Mouse (Mus musculus): Measurements from ENCODE around the gene Sort1. TPM values are rescaled to one million over a fixed set of nuclear protein-coding genes. Genes with fewer than 3 reads are reported as not detected.
A peak's percentile ranks its signal among the peaks of the same experiment; 100 is the strongest.

Gene Sort1
- polyA plus RNA-seq, 1 experiment = 141 TPM

- WGBS = 0% methylated on average over 5 of the region's 5 CpGs
- Histone ChIP-seq H3K4me3 (replicated peaks; ENCODE audit: extremely low read depth, low read depth, low read length) (no peak overlapping the region), H3K4me1 (ENCODE audit: control insufficient read depth, insufficient read depth, low read length) (peaks cover 3% of the 10 kb centered on the region)
- TF ChIP-seq POLR2A (IDR thresholded peaks at IDR 0.05; ENCODE audit: borderline replicate concordance, extremely low read depth, low read depth, low read length) (no peak), CTCF (IDR thresholded peaks at IDR 0.05; ENCODE audit: insufficient read depth, low read length) (peak; percentile 93)
- peak; percentile 96 for DNase-seq
Observed at GRCm38 (mm10) chr3:108389111-108389545, 105.2 kb downstream of the Sort1 start.

- peaks cover 2% of the 10 kb centered on the region; the same call in 1 of the 2 replicates for H3K4me1 ChIP-seq (ENCODE audit: control insufficient read depth, insufficient read depth, low read length)
- TF ChIP-seq POLR2A (IDR thresholded peaks at IDR 0.05; ENCODE audit: borderline replicate concordance, extremely low read depth, low read depth, low read length) = no peak
- TF ChIP-seq CTCF (IDR thresholded peaks at IDR 0.05; ENCODE audit: insufficient read depth, low read length) = no peak
- WGBS = 39% methylated on average over 10 of the region's 10 CpGs
- DNase-seq = no peak
- H3K4me3 ChIP-seq (replicated peaks; ENCODE audit: extremely low read depth, low read depth, low read length) = no peak overlapping the region
Observed at GRCm38 (mm10) chr3:108392299-108392698, 108.4 kb downstream of the Sort1 start.

DNA sequence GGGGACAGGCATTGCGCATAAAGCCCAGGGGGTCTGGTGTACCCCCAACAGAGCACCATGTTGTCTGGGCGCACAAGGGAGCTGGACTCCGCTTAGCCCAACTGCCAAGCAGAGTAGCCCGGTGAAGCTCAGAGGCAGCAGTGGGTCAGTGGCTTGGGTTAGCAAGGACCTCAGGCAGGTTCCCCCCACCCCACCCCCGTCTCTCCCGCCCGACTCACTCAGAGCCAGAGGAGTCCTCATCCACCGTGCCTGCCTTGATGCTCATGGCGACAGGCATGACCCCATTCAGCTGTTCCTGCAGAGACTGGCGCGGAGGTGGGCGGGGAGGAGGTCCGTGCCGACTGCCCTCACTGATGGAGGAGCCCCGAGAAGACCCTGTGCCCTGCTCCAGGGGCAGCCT, 108.9 kb downstream of the Sort1 start:
- H3K4me1 ChIP-seq (ENCODE audit: control insufficient read depth, insufficient read depth, low read length) = peaks cover 2% of the 10 kb centered on the region; the same call in 1 of the 2 replicates
- no peak overlapping the region for H3K4me3 ChIP-seq (replicated peaks; ENCODE audit: extremely low read depth, low read depth, low read length)
- TF ChIP-seq CTCF (IDR thresholded peaks at IDR 0.05; ENCODE audit: insufficient read depth, low read length) (no peak), POLR2A (IDR thresholded peaks at IDR 0.05; ENCODE audit: borderline replicate concordance, extremely low read depth, low read depth, low read length) (no peak)
- no peak for DNase-seq
- 68% methylated on average over 15 of the region's 15 CpGs for WGBS

DNA sequence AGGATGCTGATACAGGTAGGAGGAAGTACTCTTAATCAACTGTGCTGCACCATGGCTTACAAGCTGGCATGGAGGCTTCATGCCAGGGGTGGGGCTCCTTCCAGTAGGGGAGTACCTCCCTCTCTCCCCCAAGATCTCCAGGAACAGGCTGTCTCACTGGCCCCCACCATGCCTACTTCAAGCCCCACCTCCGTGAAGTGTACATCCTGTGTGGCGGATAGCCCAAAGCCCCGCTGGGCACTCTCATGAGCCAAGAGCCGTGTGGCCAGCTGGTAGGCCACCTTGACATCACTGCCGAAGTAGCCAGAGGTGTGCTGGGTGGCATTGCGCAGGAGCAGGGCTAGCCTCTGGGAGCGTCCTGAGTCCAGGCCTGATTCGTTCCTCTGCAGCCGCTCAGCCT, 114.4 kb downstream of the Sort1 start:
- WGBS = 84% methylated on average over 9 of the region's 9 CpGs
- H3K4me3 ChIP-seq (replicated peaks; ENCODE audit: extremely low read depth, low read depth, low read length) = no peak overlapping the region
- DNase-seq = no peak
- H3K4me1 ChIP-seq (ENCODE audit: control insufficient read depth, insufficient read depth, low read length) = no peaks in the 10 kb centered on the region
- no peak for TF ChIP-seq POLR2A (IDR thresholded peaks at IDR 0.05; ENCODE audit: borderline replicate concordance, extremely low read depth, low read depth, low read length)

DNA sequence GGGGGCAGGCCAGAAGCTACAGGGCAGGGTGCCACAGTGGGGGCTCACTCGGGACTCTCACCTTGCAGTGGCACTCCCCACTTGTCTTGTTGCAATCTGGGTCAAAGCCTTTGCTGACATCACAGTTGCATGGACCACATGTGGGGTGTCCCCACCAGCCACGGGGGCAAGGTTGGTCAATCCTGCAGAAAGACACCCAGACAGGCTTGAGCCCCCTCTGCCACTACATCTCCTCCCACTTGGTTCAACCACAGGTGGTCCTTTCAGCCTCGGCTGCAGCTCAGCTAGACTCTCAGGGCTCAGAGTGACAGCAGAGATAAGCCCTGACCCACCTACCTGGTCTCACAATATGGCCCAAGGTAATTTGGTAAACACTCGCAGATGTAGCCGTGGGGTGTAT, 116.6 kb downstream of the Sort1 start:
- TF ChIP-seq CTCF (IDR thresholded peaks at IDR 0.05; ENCODE audit: insufficient read depth, low read length) (no peak), POLR2A (IDR thresholded peaks at IDR 0.05; ENCODE audit: borderline replicate concordance, extremely low read depth, low read depth, low read length) (no peak)

DNA sequence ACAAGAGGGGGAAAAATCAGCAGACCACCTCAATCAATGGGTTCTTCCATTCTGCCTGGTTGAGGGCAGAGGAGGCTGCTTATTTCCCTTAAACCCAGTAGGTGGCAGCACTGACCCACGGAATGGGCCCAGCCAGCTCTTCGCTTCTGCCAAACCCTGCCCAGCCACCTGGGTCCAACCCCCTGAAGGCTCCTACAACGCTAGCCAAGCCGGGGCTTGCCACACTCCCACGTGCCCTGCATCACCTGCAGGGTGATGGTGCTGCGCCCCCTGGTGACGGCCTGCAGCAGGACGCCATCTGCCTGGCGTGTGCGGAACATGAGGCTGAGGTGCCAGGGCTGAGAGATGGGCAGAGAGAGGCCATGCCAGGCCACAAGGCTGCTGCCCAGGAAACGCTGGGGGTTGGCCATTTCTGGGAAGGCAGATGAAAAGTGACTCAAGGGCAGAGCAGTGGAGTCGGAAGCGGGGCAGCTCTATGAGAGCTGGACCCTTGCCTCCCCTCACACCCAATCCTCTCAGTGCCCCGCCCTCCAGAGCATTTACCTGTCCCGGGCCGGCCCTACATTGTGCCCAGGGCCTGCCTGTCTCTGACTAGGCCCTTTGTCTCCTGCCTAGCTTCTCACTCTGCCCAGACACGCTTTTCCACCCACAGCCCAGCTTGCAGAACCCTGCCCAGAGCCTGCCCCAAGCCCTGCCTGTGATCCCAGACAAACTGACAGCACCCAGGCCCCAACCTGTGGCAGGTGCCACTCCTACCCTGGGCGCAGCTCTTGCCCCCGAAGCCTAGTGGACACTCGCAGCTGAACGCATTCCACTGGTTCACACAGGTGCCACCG, 118.0 kb downstream of the Sort1 start:
- H3K4me3 ChIP-seq (replicated peaks; ENCODE audit: extremely low read depth, low read depth, low read length) = no peak overlapping the region

More for the DNA sequence above, 116.6 kb downstream of the Sort1 start:
- Histone ChIP-seq H3K4me3 (replicated peaks; ENCODE audit: extremely low read depth, low read depth, low read length) (no peak overlapping the region), H3K4me1 (ENCODE audit: control insufficient read depth, insufficient read depth, low read length) (no peaks in the 10 kb centered on the region)
- 80% methylated on average over 5 of the region's 5 CpGs for WGBS
- no peak for DNase-seq

DNA sequence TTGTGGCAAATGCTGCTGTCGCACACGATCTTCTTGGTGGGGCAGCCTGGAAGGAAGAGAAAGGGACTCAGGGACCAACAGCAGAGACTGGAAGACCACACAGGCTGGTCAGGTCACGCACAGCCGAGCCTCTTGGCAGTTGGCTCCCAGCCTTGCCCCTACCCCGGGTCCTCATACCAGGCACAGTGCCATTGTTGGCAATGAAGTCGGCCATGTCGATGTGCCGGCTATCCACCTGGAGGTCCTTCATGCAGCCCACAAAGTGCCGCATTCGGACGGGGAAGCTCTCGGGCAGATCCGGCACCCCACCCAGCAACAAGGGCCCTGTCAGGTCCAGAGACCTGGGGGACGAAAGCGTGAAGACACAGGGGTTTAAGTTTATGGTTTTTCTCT, 118.6 kb downstream of the Sort1 start:
- DNase-seq = no peak
- Histone ChIP-seq H3K4me1 (ENCODE audit: control insufficient read depth, insufficient read depth, low read length) (no peaks in the 10 kb centered on the region), H3K4me3 (replicated peaks; ENCODE audit: extremely low read depth, low read depth, low read length) (no peak overlapping the region)
- TF ChIP-seq POLR2A (IDR thresholded peaks at IDR 0.05; ENCODE audit: borderline replicate concordance, extremely low read depth, low read depth, low read length) (no peak), CTCF (IDR thresholded peaks at IDR 0.05; ENCODE audit: insufficient read depth, low read length) (no peak)
- WGBS = 82% methylated on average over 15 of the region's 15 CpGs

More for the DNA sequence above, 118.0 kb downstream of the Sort1 start:
- no peaks in the 10 kb centered on the region for H3K4me1 ChIP-seq (ENCODE audit: control insufficient read depth, insufficient read depth, low read length)
- TF ChIP-seq CTCF (IDR thresholded peaks at IDR 0.05; ENCODE audit: insufficient read depth, low read length) (peak; percentile 70), POLR2A (IDR thresholded peaks at IDR 0.05; ENCODE audit: borderline replicate concordance, extremely low read depth, low read depth, low read length) (no peak)
- DNase-seq = peak; percentile 82
- 33% methylated on average over 22 of the region's 22 CpGs for WGBS

DNA sequence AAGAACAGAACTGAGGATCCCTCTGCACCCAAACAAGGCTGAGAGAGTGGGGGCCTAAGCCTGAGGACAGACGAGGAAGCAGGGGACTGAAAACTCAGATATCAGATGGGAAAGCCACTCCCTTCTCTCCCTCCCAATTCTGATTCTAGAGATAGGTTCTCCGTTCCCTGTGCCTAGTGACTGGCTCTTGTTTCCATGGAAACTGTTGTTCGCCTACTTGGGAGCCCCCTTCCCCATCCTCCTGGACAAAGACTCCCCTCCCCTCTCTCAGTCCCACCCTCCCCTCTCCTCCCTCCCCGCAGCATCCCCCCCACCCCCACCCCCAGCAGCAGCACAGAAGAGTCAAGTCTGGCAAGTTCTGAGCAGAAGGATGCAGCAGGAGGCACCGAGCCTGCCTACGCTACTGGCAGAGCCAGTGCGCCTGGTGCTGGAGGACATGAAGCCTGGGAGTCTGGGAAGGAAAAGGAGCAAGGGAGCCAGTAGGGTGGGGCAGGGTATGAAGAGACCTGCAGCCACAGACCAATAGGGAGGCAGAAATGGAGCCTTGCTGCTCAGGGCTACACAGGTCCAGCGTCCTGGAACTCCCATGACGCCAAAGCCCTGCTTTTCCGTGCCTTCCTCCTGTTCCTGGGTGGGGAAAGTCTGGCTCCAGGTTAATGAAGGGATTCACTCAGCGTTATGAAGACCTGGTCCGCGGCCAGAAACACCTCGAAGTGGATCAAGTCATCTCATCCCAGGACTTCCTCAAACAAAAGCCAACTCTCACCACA, 121.8 kb downstream of the Sort1 start:
- no peak for DNase-seq
- Histone ChIP-seq H3K4me1 (ENCODE audit: control insufficient read depth, insufficient read depth, low read length) (no peaks in the 10 kb centered on the region), H3K4me3 (replicated peaks; ENCODE audit: extremely low read depth, low read depth, low read length) (no peak overlapping the region)
- WGBS = 56% methylated on average over 14 of the region's 14 CpGs
- TF ChIP-seq POLR2A (IDR thresholded peaks at IDR 0.05; ENCODE audit: borderline replicate concordance, extremely low read depth, low read depth, low read length) (no peak), CTCF (IDR thresholded peaks at IDR 0.05; ENCODE audit: insufficient read depth, low read length) (no peak)

GRCm38 (mm10) chr3:108406306-108406885, 122.5 kb downstream of the Sort1 start:
- WGBS = 91% methylated on average over 24 of the region's 24 CpGs
- TF ChIP-seq CTCF (IDR thresholded peaks at IDR 0.05; ENCODE audit: insufficient read depth, low read length) = no peak
- no peak for TF ChIP-seq POLR2A (IDR thresholded peaks at IDR 0.05; ENCODE audit: borderline replicate concordance, extremely low read depth, low read depth, low read length)

More at GRCm38 (mm10) chr3:108406306-108406885, 122.5 kb downstream of the Sort1 start:
- peaks cover 3% of the 10 kb centered on the region for H3K4me1 ChIP-seq (ENCODE audit: control insufficient read depth, insufficient read depth, low read length)
- no peak overlapping the region for H3K4me3 ChIP-seq (replicated peaks; ENCODE audit: extremely low read depth, low read depth, low read length)
- DNase-seq = no peak

Data from lung, adult 2 months (tissue).